Mouse (Mus musculus) MEL-GATA-1-ER (cell line): ENCODE results near the gene Lyrm9.

Experiments used
- DNase-seq: peaks from one replicate; pipeline ENCODE4 v3.0.0-alpha.2; 2012; ENCODE audit warnings: low read depth; ENCODE audit errors: extremely low read depth

The Lyrm9 gene

DNA sequence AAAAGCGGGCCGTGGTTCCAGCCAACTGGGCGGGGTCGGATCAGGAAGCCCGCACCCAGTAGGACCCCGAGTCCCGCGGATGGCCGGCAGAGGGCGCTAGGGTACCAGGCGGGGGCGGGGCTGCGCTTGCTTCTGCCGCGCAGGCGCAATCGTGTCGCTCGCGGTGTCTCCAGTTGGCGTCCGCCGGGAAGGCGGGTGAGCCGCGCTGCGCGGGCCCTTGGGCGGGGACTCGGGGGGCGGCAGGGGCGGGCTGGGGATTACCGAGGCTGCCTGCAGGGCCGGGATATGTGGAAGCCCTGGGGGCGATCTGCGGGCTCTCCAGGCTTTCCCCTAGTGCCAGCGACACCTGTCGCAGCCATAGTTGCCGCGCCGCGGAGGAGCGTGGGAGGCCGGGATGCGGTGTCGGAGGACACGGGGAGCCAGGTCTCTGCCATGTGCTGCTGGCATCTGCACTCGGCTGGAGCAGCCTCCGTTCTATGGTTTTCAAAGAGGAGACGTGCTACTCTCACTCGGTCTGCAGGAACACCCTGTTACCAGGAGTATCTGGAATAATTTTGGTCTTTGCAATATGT lies at the start of gene Lyrm9:
Gene Lyrm9, plus strand, starts transcription at position 143 of the 572 bp plus-strand sequence.
- peak; percentile 46 for DNase-seq

DNA sequence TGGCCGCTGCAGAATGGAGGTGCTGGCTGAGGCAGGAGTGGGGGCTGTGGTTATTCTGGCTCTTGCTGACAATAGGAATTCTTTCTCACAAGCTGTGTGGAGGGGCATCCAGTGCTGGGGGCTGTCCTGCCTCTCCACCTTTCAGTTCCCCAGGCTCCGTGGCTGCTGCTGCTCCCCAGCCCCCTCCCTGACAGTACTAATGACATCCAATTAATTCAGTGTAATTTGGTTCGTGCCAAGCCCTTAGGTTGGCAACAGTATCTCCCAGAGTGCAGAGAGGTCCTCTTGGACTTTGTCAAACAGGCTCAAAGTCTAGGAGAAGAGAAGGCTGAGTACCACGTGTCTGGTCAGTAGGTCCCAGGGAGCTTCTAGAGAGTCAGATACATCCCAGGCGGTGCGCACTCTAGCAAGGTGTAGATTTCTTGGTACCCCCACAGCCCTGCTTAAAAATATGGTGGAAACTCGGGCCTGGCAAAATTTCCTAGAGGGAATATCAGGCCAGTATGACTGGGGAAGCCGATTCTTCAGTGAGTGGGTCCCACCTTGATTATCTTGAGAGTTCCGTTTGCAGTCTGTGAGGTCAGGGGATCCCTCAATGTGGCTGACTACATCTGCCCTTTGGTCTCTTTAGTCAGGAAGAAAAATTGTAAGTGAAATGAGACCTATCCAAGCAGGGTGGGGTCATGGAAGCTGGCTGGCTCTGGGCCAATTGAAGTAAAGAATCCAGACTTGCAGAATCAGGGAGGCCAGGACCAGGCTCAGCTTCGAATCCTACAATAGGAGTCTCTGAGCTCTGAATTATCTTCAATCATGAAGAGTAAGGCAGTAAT lies 48.3 kb upstream of the Lyrm9 start:
- no peak for DNase-seq

DNA sequence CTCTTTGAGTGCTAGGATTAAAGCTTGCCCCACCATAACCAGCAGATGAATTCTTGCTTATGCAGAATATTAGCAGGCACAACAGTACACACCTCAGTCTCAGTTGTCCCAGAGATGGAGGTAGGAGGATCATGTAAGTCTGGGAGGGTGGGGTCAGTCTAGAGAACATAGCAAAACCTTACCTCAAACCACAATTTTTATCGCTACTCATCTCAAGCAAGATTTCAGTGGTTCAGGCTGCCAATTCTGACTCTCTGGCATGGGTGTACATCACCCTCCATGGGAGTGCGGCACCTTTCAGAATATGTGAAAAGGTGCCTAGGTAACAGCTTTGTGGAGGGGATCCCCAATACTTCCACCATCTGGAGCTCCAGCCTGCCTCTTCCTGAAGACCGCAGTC lies 46.4 kb upstream of the Lyrm9 start:
- DNase-seq = no peak

DNA sequence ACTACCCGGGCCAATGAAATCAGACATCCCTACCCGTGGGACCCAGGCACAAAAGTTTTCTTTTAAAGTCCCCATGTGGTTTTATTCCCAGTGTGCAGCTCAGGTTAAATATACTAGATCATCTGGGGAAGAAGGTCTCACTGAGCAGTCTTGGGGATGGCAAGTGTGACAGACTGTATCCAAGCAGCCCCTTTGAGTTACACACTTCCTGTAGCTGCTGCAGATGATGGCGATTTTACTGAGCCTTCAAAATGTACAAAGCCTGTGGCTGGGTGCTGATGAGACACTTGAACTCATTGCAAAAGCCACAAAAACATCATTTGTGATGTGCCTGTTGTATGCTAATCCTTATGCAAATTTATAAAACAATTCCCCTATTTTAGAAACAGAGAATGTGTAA lies 45.8 kb upstream of the Lyrm9 start:
- no peak for DNase-seq

DNA sequence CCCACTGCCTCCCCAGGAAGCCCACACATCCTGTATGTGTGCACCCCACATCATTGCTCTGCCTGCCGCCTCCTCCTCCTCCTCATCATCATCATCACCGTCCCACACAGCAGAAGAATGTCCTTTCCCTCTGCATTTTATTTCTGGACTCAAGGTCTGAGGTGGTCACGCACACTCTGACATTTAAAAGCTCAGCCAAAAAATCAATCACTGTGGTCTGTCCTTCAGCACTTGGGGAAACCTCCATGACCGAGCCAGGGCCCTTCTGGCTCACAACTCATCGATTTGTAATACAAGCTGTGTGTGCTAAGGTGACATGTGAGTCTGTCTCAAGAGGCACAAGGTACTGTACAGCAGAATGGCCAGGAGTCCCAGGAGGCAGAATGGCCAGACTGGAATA lies 44.1 kb upstream of the Lyrm9 start:
- DNase-seq = no peak

DNA sequence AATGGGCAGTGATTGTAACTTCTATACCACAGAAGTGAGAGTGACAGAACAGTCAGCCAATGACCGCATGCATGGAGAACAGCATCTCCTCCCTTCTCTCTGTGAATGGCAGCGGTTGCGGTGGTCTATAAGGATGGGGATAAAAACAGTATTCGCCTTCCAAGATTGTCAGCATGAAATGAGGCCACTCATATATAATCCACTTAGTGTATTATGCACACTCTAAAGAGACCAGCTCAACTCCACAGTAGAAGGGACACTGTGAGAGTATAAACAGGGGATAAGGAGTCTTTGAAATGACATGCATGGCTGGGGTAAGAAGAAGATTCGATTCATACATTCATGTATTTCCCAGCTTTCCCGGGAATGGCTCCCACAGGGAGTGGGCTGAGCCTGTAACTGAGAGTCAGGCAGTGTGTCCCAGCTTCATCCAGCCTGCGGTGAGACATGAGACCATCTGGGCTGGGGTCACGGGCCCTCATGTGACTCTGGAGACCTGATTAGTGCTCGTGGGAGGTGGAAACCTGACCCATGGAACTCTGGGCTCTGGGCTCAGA lies 43.5 kb upstream of the Lyrm9 start:
- DNase-seq = no peak

DNA sequence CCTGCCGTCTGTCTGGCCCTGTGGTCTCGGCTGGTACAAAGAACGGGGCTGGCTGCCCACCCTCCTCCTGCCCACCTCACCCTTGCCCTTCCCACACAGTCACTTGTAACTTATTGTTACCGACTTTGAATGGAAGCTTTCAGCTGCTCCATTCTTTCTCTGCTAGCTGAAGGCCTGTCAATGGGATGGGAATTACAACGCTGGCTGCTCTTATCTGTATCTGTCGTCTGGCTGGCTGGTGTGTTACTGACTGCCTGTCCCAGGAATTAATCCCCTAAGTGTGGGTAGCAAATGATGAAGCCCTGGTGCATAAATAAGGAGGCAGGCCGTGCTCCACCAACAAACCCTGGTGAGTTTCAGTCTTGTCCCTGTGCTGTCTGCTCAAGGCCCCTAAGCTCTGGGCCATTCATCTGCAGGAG lies 40.4 kb upstream of the Lyrm9 start:
- no peak for DNase-seq

DNA sequence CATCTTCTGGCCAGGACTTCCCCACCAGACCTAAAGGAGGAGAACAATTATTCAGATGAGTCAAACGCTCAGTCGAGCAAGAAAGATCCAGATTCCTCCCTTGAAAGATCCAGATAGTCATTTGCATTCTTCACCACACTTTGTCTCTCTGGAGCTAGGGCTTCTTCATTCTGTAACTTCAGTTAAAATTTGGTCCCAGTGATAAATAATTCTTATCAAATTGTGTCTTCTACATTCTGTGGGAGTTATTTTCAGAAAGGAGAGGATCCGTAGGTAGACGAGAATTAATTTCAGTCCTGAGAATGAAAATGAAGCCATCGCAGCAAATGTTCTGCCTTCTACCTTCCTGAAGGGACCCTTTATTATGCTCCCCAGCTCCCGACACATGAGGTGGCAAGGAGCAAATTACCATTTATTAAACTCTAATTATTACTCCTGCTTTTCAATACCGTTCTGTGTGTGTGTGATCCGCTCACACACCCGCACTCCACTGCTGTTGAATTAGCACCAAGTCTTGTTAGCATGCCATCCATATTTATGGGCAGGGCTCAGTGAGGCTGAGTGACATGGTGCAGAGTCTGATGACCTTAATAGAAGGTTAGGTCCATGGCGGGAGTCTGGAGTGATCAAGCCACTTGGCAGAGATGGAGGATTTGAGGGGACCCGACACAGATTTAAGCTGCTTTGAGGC lies 36.9 kb upstream of the Lyrm9 start:
- no peak for DNase-seq

DNA sequence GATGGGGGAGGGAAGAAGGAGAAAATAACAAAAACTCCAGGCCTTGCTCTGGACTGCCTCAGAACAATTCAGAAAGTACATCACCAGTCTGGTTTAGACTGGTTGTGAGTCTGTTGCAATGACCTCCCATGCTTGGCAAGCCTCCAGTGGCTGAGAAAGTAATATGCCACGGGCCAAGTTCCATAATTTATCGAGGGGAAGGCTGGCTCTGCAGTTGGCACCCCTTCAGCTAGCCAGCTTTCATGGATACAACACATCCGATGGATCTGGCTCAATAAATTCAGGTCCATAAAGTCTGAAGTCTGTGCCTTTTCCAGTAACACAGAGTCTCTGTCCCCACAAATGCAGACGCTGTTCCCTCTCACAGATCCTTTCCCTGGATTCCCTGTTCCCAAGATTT lies 34.8 kb upstream of the Lyrm9 start:
- DNase-seq = no peak

DNA sequence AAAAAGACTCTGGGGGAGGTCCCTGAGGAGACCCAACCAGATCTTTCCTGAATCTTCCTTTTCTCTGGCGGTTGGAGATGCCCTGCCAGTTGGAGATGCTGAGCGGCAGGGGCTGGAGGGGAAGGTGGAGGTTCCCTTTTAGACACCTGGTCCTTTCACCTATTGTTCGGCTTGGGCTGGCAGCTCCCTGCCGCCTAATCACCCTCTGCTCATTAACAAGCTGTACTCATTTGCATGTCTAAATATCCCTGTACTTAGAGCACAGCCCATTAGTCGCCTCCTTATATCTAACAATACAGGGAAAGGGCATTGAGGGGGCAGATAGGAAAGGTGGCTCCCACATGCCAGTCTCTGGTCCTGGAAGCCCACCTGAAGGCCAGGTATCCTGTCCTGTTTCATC lies 34.3 kb upstream of the Lyrm9 start:
- no peak for DNase-seq

DNA sequence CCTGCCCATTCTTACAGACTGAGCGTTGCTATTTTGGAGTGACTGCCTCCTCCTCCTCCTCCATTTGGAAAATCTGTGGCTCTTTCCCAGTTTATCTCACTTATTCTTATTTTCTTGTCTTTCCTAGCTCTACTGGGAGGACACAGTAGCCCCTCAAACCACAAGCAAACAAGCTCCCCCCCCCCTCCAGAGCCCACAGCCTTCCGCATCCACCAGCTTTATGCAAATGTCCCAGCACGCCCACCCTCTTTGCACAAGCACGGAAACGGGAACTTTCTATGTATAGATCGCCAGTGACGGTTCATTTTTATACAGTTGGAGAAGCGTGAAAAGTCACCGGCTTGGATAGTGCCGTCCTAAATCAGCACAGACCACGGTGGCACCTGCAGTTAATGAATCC lies 33.9 kb upstream of the Lyrm9 start:
- DNase-seq = no peak

DNA sequence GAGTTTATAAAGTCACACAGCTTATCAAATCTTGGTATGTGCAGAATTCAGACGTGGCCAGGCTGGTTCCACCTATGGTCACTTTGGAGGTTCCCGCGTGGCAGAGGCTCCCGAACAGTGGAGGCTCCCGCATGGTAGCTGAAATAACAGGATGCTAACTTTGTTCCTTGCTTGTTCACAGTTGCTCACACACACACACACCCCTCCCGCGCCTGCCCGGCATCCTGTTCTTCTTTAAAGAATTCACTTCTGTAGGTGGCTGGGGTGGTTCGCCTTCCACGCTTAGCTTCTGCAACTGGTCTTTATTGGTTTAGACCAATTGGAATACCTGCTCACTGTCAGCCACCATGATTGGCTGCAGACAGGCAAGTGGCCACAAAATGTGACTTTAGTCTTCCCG lies 33.3 kb upstream of the Lyrm9 start:
- no peak for DNase-seq

DNA sequence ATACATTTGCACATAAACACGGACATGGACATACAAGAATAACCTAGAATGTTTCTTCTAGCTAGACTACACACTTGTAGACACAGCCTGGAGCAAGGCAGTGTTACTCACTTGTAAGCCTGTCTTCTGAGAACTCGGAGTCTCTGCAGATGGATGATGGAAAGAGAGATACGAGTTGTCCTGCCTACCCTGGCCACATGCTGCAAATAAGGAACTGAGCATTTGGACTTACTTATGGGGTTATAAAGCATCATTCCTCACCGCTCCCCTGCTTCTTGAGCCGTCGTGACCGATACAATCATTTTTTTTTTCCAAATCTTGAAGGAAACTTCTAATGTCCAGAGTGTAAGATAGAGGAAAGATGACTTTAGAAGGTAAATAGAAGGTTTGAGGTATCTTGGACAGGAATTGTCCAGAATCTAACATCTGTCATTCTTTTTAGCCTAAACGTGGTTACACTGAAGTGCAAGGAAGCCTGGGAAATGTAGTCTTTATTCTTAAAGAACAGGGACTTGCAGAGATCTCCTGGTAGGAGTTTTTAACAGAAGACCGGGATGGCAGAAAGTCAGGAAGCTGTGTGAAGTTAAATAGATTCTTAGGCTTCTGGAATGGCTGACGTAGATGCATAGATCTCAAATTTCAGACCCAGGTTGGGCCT lies 30.2 kb upstream of the Lyrm9 start:
- no peak for DNase-seq

DNA sequence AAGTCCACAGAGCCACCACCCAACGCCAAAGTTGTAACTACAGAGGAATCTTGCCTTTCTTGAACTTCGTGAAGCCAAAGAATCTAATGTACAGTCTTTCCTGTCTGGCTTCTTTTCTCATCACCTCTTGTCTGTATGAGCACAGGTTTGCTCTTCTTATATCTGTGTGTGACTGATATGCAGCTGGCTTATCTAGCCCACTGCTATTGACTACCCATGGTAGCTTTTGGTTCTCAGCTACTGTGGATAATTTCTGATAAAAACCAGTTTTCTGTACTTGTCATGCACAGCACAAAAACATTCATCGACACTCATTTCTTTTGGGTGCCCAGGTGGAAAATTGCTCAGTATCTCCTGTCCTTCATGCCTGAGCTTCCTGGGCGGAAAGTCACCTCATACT lies 25.3 kb upstream of the Lyrm9 start:
- DNase-seq = no peak

DNA sequence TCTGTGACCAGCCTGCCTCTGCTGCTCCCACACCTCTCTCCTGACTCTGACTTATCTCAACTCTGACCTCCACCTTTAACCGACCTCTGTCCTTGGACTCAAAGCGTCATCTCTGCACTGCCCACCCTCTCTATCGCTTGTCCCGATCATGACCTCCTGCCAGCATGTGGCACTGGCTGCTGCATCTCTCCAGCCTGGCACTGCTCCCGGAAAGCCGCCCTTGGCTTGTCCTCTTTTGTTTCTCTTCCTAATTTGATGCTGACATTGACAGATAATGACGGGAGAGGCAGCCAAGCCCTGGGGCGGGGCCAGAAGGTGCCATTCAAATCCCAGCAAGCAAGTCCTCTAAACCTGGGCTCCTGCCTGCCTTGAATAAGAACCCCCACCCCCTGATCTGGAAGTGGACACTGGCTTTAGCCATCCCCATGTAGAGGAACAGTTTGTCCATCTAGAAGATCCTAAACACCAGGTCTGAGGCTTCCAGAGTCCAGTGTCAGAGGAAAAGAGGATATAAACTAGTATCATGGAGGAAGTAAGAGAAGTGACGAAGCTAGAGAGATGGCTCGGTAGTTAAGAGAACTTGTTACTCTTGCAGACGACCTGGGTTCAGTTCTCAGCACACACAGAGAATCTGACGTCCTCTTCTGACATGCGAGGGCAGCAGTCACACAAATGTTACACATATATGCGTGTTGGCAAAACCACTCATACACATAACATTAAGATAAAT lies 22.6 kb upstream of the Lyrm9 start:
- peak; percentile 9 for DNase-seq

DNA sequence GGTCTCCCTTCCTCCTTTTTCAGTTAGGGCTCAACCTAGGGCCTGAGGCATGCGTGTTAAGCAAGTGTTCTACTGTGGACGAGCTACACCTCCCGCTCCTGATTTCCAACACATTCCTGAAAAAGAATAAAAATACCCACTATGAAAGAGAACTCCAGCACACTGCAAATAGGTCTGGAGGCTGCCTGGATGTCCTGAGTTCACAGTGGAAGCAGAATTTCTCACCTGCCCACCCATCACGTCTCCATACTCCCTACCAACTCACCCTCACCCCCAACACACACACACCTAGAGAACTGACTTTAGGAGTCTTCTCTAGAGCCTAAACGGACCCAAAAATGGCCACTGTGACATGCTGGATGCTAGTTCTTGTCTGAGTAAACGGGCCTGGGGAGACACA lies 21.8 kb upstream of the Lyrm9 start:
- DNase-seq = no peak

DNA sequence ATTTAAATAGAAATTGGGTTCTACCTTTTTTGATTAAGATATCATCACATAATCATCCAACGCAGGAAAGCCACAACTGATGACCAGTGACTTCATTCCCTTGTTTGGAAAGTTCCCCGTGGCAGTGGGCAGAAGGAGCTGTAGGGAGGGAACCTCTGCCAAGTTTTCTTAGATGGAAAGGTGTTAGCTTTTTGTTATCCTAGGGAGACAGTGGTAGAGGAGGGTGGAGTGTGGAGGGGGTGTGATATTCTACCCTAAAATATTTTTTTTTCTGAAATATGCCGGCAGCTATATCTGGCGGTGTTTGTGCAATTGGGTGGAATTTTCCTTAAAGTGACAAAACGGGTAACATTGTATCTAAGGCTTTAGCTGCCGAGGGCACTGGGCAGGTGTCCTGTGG lies 21.2 kb upstream of the Lyrm9 start:
- DNase-seq = no peak

DNA sequence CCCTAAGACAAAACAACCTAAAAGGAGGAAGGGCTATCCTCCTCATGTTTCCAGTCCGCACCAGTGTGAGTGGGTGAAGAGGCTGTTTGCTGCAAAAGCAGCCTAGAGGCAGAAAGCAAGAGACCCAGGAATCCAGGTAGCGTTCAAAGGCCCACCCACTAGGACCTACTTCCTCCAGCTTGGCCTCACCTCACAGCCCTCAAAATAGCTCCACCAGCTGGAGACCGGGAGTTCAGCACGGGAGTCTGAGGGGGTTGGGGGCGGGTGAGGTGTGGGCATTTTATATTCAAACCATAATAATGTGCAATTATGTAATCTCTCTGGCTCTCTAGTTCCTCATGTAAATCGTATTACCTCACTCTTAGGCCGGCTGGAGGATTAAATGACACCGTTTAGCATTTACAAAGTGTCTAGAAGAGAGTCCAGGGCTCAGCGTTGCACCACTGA lies 20.7 kb upstream of the Lyrm9 start:
- DNase-seq = no peak

DNA sequence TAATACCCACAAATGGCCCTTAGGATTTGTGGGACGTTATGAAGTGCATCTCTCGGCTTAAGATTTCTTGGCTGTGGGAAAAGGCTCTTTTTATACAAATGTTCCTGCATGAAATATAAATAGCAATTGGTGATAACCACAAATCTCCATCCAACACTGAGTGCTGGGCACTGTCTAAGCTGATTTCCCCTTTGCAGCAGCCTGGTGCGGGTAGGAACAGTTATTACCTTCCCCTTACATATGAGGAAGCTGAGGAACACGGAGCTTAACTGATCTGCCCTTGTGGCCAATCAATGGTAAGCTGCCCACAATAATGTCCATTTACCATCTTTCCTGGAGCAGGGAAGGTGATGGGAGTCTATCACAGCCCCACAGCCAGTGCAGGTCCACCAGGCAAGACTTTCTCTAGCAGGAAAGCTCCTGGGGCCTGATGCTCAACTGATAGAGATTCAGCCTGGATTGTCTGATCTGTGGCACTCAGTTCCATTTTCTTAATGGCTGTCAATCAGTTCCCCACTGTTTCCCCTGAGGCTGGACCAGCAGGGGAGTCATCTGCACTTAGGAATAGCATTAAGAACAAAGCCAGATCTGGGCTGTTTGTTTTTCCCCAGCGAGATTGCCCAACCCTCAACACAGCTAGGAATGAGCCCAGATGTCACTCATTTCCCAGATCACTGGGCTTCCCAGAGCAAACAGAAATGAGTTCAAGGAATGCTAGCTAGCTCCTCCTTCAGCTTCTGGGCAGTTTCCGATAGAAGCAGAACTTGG lies 18.9 kb upstream of the Lyrm9 start:
- DNase-seq = no peak

DNA sequence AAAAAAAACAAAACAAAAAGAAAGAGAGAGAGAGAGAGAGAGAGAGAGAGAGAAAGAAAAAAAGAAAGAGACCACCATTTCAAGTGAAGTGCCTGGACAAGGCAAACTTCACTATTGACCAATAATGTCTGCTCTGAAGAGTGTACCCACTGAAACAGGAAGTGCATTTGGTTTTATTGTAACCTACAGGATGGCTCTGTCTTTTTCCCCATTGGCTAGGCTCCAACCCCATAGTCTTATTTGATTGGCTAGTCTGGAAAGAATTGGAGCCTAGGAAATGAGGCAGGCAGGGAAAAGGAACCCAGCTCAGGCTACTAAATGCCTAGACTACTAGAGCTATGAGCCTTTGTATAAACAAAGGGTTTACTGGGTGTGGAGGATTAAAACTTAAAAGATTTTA lies 17.0 kb upstream of the Lyrm9 start:
- peak; percentile 73 for DNase-seq
